Mouse (Mus musculus) myocyte (in vitro differentiated cells): Measurements from ENCODE around the gene Map3k1.

Experiments used
- CEBPB ChIP-seq: IDR thresholded peaks from 2 replicates; pipeline ENCODE4 v1.6.1; 2011; ENCODE audit warnings: mild to moderate bottlenecking, moderate library complexity; ENCODE audit not compliant: poor library complexity, insufficient read depth, severe bottlenecking
- E2F4 ChIP-seq: IDR thresholded peaks from one replicate; pipeline ENCODE4 v1.6.1; 2011; ENCODE audit warnings: mild to moderate bottlenecking, control low read depth, moderate library complexity; ENCODE audit not compliant: insufficient read depth
- MAX ChIP-seq: IDR thresholded peaks from one replicate; pipeline ENCODE4 v1.6.1; 2011; ENCODE audit warnings: low read depth, mild to moderate bottlenecking, control low read depth
- MYOD1 ChIP-seq, 3 experiments: IDR thresholded peaks; one replicate each; pipeline ENCODE4 v1.6.1; 2011; ENCODE audit warnings: control low read depth in 2 of 3, low read depth in 2 of 3, mild to moderate bottlenecking in 2 of 3, moderate library complexity in 1 of 3; ENCODE audit not compliant: insufficient read length in 2 of 3, control insufficient read depth in 1 of 3
- MYOG ChIP-seq, 3 experiments: IDR thresholded peaks; one replicate each; pipeline ENCODE4 v1.6.1; 2011; ENCODE audit warnings: control low read depth in 2 of 3, low read depth in 2 of 3, mild to moderate bottlenecking in 2 of 3; ENCODE audit not compliant: insufficient read length in 2 of 3, control insufficient read depth in 1 of 3, insufficient read depth in 1 of 3
- POLR2A ChIP-seq: IDR thresholded peaks from one replicate; pipeline ENCODE4 v1.6.1; 2011; ENCODE audit warnings: low read depth, mild to moderate bottlenecking, control low read depth, moderate library complexity; ENCODE audit not compliant: insufficient read length
- POLR2AphosphoS2 ChIP-seq: IDR thresholded peaks from one replicate; pipeline ENCODE4 v1.6.1; 2011; ENCODE audit warnings: low read depth, control low read depth; ENCODE audit not compliant: insufficient read length
- REST ChIP-seq: IDR thresholded peaks from one replicate; pipeline ENCODE4 v1.6.1; 2011; ENCODE audit warnings: mild to moderate bottlenecking, control low read depth, moderate library complexity; ENCODE audit not compliant: insufficient read depth, insufficient read length
- SRF ChIP-seq: IDR thresholded peaks from one replicate; pipeline ENCODE4 v1.6.1; 2011; ENCODE audit warnings: low read depth; ENCODE audit not compliant: control insufficient read depth, insufficient read length
- TCF12 ChIP-seq: IDR thresholded peaks from one replicate; pipeline ENCODE4 v1.6.1; 2011; ENCODE audit warnings: mild to moderate bottlenecking, control low read depth; ENCODE audit not compliant: poor library complexity, insufficient read depth, severe bottlenecking
- TCF3 ChIP-seq: IDR thresholded peaks from one replicate; pipeline ENCODE4 v1.6.1; 2011; ENCODE audit warnings: low read depth, control low read depth; ENCODE audit not compliant: insufficient read length
- USF1 ChIP-seq: IDR thresholded peaks from one replicate; pipeline ENCODE4 v1.6.1; 2011; ENCODE audit warnings: low read depth, mild to moderate bottlenecking, control low read depth, moderate library complexity

DNA sequence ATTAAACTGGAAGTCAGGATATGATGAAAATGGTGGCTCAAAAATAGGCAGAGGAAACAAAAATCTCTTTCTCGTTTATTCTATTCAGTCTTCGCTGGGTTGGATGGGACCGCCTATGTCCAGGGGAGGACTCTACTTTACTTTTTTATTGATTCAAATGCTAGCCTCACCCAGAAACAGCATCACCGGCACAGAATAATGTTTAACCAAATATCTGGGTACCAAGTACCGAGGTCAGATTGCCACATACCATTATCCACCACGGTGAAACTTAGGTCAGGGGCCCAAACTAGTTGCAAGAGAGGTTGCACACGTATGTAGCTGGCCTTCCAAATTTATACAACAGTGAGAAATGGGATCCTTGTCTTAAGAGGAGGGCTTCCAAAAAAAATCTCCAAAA is 47.4 kb upstream of the Map3k1 start:
- TF ChIP-seq MAX (no peak), POLR2A (no peak), USF1 (no peak), POLR2AphosphoS2 (no peak), MYOD1 (IDR thresholded peaks at IDR 0.05; ENCODE audit: control insufficient read depth in 1 of 3, insufficient read length in 2 of 3, low read depth in 2 of 3) (no peak), E2F4 (no peak), MYOG (IDR thresholded peaks at IDR 0.05; ENCODE audit: control insufficient read depth in 1 of 3, insufficient read depth in 1 of 3, insufficient read length in 2 of 3, low read depth in 2 of 3) (no peak), CEBPB (no peak), TCF12 (no peak), TCF3 (no peak), SRF (no peak), REST (no peak)
